Mouse (Mus musculus) heart, embryonic 14.5 days (tissue): Measurements from ENCODE around the gene Adamts18. TPM values are rescaled to one million over a fixed set of nuclear protein-coding genes. Genes with fewer than 3 reads are reported as not detected.

ENCODE experiments used
- ATAC-seq: fragments of 200-750 bp; cut with Nextera tagmentation; 2 replicates; pipeline ENCODE4 v1.8.0; 2017; ENCODE audit warnings: low read depth, moderate TSS enrichment; ENCODE audit not compliant: insufficient number of reproducible peaks, insufficient read depth, low FRiP score
- H3K27ac ChIP-seq, 2 experiments: fragments of 200-500 bp in 1 of 2; fragments of 300-500 bp in 1 of 2; sonication (generic) in 1 of 2; replicated peaks in 1 of 2; 2 replicates each; pipeline ENCODE4 v1.5.1; 2012 to 2014; ENCODE audit warnings: low read depth in 2 of 2, low read length in 2 of 2, control low read depth in 1 of 2, mild to moderate bottlenecking in 1 of 2, mixed read lengths in 1 of 2; ENCODE audit not compliant: control insufficient read depth in 1 of 2, insufficient read depth in 1 of 2
- H3K27me3 ChIP-seq: fragments of 300-500 bp; sonication (generic); 2 replicates; pipeline ENCODE4 v1.6.1; 2014; ENCODE audit warnings: mild to moderate bottlenecking, low read length, control low read depth; ENCODE audit not compliant: control insufficient read depth, insufficient read depth
- H3K36me3 ChIP-seq: fragments of 300-500 bp; sonication (generic); 2 replicates; pipeline ENCODE4 v1.6.1; 2014; ENCODE audit warnings: mild to moderate bottlenecking, control low read depth, low read length, mixed read lengths; ENCODE audit not compliant: control insufficient read depth, insufficient read depth
- H3K4me1 ChIP-seq, 2 experiments: fragments of 200-500 bp in 1 of 2; fragments of 300-500 bp in 1 of 2; sonication (generic) in 1 of 2; 2 replicates each; pipeline ENCODE4 v1.6.1; 2012 to 2014; ENCODE audit warnings: low read length in 2 of 2, control low read depth in 1 of 2, mixed read lengths in 1 of 2; ENCODE audit not compliant: control insufficient read depth in 2 of 2, insufficient read depth in 2 of 2
- H3K4me2 ChIP-seq: fragments of 300-500 bp; sonication (generic); 2 replicates; pipeline ENCODE4 v1.6.1; 2014; ENCODE audit warnings: mild to moderate bottlenecking, low read length
- H3K4me3 ChIP-seq, 2 experiments: fragments of 200-500 bp in 1 of 2; fragments of 300-500 bp in 1 of 2; sonication (generic) in 1 of 2; 2 replicates each; pipeline ENCODE4 v1.5.1; 2012 to 2014; ENCODE audit warnings: low read length in 2 of 2, mild to moderate bottlenecking in 2 of 2, control low read depth in 1 of 2, low read depth in 1 of 2, moderate library complexity in 1 of 2; ENCODE audit not compliant: control insufficient read depth in 1 of 2, insufficient read depth in 1 of 2
- H3K9ac ChIP-seq: fragments of 300-500 bp; sonication (generic); 2 replicates; pipeline ENCODE4 v1.6.1; 2014; ENCODE audit warnings: mild to moderate bottlenecking, low read length
- H3K9me3 ChIP-seq: fragments of 300-500 bp; sonication (generic); 2 replicates; pipeline ENCODE4 v1.6.1; 2016; ENCODE audit warnings: low read length, control low read depth; ENCODE audit not compliant: control insufficient read depth
- WGBS: fragments of 180-500 bp; shearing (Covaris S2); extraction: QIAGEN DNeasy Blood & Tissue Kit; methylation state at CpG from one replicate; pipeline ENCODE4 v1.1.7; 2014; 5-methylcytosine and 5-hydroxymethylcytosine counted together
- polyA plus RNA-seq: library from polyadenylated mRNA; unstranded; fragments of >200 nt; fragmentation: Nextera tagmentation; extraction: Ambion mirVana; gene quantifications from 2 replicates; pipeline ENCODE4 v1.2.1, GENCODE M21; 2014

The Adamts18 gene
- polyA plus RNA-seq, 1 experiment from 2014 or later, result 0.42 TPM

- Histone ChIP-seq H3K27ac (no peak overlapping the region), H3K9ac (no peak overlapping the region), H3K4me3 (no peak overlapping the region), H3K36me3 (no peaks in the 10 kb centered on the region), H3K4me2 (no peak overlapping the region), H3K9me3 (no peaks in the 10 kb centered on the region), H3K4me1 (no peaks in the 10 kb centered on the region), H3K27me3 (no peaks in the 10 kb centered on the region)
- no peak for ATAC-seq
- 55% methylated on average over 2 of the region's 2 CpGs for WGBS
Observed at GRCm38 (mm10) chr8:113781554-113781953, 67.0 kb downstream of the Adamts18 start.

GRCm38 (mm10) chr8:113775361-113775760, 73.2 kb downstream of the Adamts18 start:
- WGBS, result 76% methylated on average over 6 of the region's 6 CpGs
- Histone ChIP-seq H3K27ac (no peak overlapping the region), H3K9ac (no peak overlapping the region), H3K4me2 (no peak overlapping the region), H3K4me3 (no peak overlapping the region), H3K4me1 (no peaks in the 10 kb centered on the region), H3K9me3 (no peaks in the 10 kb centered on the region), H3K27me3 (no peaks in the 10 kb centered on the region), H3K36me3 (no peaks in the 10 kb centered on the region)
- ATAC-seq, result no peak

- no peak overlapping the region for H3K4me2 ChIP-seq
- no peaks in the 10 kb centered on the region for H3K4me1 ChIP-seq
- H3K9ac ChIP-seq, result no peak overlapping the region
- 49% methylated on average over 8 of the region's 8 CpGs for WGBS
- no peaks in the 10 kb centered on the region for H3K36me3 ChIP-seq
- no peak overlapping the region for H3K4me3 ChIP-seq
- H3K9me3 ChIP-seq, result no peaks in the 10 kb centered on the region
- ATAC-seq, result no peak
- H3K27me3 ChIP-seq, result no peaks in the 10 kb centered on the region
- H3K27ac ChIP-seq, result no peak overlapping the region
Observed at GRCm38 (mm10) chr8:113768861-113769410, 79.6 kb downstream of the Adamts18 start.

- Histone ChIP-seq H3K27ac (no peak overlapping the region), H3K4me1 (no peaks in the 10 kb centered on the region)
- 83% methylated on average over 4 of the region's 4 CpGs for WGBS
Observed at GRCm38 (mm10) chr8:113765121-113765520, 83.4 kb downstream of the Adamts18 start.

GRCm38 (mm10) chr8:113763592-113764355, 84.8 kb downstream of the Adamts18 start:
- Histone ChIP-seq H3K27me3 (no peaks in the 10 kb centered on the region), H3K36me3 (no peaks in the 10 kb centered on the region), H3K4me2 (no peak overlapping the region), H3K4me3 (no peak overlapping the region), H3K27ac (no peak overlapping the region), H3K9me3 (no peaks in the 10 kb centered on the region), H3K4me1 (no peaks in the 10 kb centered on the region), H3K9ac (no peak overlapping the region)
- no peak for ATAC-seq
- 72% methylated on average over 10 of the region's 10 CpGs for WGBS

More at GRCm38 (mm10) chr8:113765121-113765520, 83.4 kb downstream of the Adamts18 start:
- H3K9ac ChIP-seq, result no peak overlapping the region
- H3K27me3 ChIP-seq, result no peaks in the 10 kb centered on the region
- H3K4me3 ChIP-seq, result no peak overlapping the region
- H3K9me3 ChIP-seq, result no peaks in the 10 kb centered on the region
- H3K4me2 ChIP-seq, result no peak overlapping the region
- H3K36me3 ChIP-seq, result no peaks in the 10 kb centered on the region
- no peak for ATAC-seq

GRCm38 (mm10) chr8:113762101-113762500, 86.4 kb downstream of the Adamts18 start:
- H3K9me3 ChIP-seq, result no peaks in the 10 kb centered on the region
- no peak overlapping the region for H3K4me3 ChIP-seq
- H3K4me2 ChIP-seq, result no peak overlapping the region
- no peak overlapping the region for H3K27ac ChIP-seq
- no peaks in the 10 kb centered on the region for H3K36me3 ChIP-seq
- H3K4me1 ChIP-seq, result no peaks in the 10 kb centered on the region
- no peak for ATAC-seq
- no peak overlapping the region for H3K9ac ChIP-seq
- WGBS, result 68% methylated on average over 6 of the region's 6 CpGs
- no peaks in the 10 kb centered on the region for H3K27me3 ChIP-seq

- WGBS, result 70% methylated on average over 5 of the region's 5 CpGs
- Histone ChIP-seq H3K4me1 (no peaks in the 10 kb centered on the region), H3K9me3 (no peaks in the 10 kb centered on the region), H3K9ac (no peak overlapping the region), H3K4me3 (no peak overlapping the region), H3K4me2 (no peak overlapping the region), H3K27ac (no peak overlapping the region), H3K27me3 (no peaks in the 10 kb centered on the region), H3K36me3 (no peaks in the 10 kb centered on the region)
- no peak for ATAC-seq
Observed at GRCm38 (mm10) chr8:113755866-113756265, 92.7 kb downstream of the Adamts18 start.
